Mouse (Mus musculus) mouse trophoblast stem cell (cell line): Measurements from ENCODE around the gene Gpr34.

Source experiments
- in situ Hi-C, 2 experiments: fragments of 300-500 bp; cut with MseI, MboI; formaldehyde crosslinking; loops; 2 replicates in 1 of 2; 3 replicates in 1 of 2; pipeline ENCODE4 v1.15.1; 2025

Gene Gpr34

DNA sequence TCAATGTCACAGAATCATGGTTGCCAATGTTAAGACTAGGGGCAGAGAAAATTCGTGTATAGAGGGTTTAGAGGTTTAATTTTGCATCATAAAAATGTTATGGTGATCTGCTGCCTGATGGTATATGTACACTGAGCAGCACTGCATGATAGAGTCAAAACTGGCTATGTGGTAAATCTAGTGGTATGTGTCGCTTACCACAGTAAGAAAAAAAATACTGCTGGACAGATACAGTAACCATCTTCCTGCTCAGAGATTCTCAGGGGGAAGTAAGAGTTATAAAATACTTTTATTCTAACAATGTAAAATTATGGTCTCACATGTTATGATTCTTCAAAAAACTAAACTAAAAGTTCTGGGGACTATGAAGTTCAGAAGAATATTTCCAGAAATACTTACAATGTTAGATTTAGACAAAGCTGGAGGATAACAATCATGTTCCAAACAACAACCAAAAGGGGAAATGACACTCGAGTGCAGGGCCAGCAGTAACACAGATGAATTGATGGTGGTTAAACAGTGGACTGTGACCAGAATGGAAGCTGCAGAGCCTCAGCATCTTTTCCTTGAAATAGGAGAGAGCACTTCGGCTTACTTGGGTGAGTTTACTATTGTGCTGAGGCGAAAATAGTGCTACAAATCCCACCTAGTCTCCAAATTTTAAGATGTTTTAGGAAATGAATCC lies at the start of gene Gpr34:
Gpr34 (plus strand) TSS at position 491 of the 685 bp plus-strand sequence.
- in situ Hi-C loops, result no loop called here

DNA sequence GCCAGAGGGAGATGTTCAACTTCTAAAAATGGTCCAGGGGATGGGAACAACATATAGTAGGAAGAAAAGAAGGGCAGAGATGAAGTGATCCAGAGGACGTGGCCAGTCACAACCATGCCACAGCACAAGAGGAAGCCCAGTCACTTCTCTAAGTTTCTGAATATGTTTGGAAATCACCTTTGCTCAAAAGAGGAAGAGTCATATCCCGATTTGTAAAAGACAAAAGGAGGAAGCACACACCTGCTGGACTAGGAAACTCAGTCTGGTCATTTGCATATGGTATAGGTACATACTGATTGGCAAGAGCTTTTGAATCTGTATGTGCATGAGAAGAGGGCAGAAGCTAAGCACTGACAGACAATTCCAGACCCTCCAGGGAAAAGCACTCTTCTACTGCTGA lies 32.5 kb upstream of the Gpr34 start:
- in situ Hi-C loops, result no loop called here

DNA sequence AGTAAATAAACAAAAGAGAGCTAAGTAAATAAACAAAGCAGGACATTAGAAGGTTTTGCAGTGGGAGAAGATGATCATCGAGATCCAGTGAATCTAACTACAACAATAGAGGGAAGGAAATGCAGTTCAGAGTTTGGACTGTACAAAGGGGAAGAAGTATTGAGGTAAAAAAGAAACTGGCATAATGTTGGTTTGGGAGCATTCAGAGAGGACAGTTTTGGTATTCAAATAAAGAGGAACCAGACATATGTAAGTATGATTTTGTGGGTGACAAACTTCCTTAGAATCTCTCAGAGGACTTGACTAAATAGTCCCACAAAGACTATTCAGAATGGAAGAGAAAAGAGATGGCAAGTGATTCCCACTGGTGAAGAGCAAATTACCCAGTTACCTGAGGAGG lies 31.9 kb upstream of the Gpr34 start:
- in situ Hi-C loops, result no loop called here

DNA sequence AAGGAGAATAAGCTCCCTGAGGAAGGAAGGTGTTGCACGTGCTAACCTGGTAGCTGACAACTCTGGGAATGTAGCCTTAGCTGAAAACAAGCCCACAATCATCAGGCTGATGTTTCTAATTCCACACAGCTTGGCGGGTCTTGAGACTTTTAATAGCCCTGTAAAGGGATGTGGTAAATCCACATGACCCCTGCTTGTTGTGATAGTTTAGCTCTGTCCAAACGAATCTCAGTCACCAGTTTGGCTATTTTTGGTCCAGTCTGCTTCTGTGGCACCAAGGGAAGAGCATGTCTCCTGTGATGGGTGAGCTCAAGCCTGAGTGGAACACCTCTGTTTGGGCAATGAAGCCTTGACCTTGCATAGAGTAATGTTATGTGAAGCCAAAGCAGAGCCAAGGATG lies 25.1 kb upstream of the Gpr34 start:
- in situ Hi-C loops, result no loop called here

DNA sequence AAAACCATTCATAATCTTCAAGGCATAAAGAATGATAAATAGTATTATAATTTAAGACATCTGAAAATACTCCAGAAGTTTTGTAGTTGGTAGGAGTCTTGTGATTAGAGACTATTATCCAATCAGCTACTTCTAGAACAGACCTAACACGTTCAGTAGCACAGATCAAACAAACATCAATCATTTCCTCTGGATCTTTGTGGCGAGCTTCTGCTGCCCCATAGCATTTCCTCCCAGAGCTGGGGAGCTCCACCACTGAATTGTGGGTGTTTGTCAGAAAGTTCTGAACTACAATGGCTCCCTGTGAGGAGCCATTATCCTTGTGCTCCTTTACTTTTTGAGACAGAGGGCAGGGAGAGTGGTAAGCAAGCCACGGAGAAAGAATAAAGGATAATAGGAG lies 24.1 kb upstream of the Gpr34 start:
- in situ Hi-C loops, result no loop called here

DNA sequence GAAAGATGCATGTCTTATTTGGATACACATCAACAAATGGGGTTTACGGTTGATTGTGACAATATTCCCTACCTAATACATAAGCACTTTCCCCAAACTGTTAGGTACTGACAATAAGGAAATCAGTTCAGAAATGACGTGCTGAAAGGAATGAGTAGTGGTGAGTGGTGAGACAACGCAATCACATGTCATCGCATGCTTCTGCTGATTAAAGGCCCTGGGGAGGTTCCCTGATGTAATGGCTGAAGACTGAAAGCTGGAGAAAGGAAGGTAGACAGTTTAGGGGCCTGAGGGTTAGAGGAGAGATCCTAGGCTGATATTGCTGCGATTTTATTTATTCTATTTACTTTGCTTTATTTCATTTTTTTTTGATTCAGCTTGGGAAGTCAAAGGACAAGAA lies 20.8 kb upstream of the Gpr34 start:
- in situ Hi-C loops, result no loop called here

DNA sequence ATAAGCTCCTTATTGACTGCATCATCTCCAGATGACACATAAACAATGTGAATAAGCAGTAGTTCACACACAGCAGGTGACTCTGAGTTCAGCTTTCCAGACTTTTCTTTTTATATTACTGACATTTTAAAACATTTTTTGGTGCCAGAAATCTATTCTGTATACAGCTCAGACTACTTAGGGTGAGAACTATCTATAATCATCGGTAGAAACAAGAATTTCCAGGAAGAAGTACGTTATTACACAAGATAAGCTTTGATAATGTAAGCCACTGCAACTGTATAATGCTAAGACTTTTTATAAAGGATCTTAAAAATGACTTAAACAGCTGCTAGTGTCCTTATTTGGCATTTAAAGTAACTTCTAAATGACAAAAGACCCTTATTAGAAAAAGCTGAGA lies 19.8 kb upstream of the Gpr34 start:
- in situ Hi-C loops, result no loop called here

DNA sequence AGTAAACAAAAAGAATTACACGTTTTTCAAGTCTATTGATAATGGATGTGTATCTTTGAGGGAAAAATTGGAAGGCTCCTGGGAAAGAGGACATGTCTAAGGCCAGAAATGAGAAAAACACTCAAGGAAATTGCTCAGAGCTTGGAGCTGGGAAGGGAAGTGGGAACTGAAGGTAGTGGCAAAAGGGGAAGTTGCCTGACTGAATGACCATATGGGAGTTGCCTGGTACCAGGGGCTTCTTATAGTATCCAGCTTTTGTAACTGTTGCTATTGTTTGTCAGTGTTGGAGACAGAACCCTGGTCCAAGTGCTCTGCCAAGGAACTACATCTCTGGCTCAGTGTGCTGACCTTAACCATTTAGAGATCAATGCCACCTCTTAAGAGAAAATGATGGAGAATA lies 15.2 kb upstream of the Gpr34 start:
- in situ Hi-C loops, result no loop called here

DNA sequence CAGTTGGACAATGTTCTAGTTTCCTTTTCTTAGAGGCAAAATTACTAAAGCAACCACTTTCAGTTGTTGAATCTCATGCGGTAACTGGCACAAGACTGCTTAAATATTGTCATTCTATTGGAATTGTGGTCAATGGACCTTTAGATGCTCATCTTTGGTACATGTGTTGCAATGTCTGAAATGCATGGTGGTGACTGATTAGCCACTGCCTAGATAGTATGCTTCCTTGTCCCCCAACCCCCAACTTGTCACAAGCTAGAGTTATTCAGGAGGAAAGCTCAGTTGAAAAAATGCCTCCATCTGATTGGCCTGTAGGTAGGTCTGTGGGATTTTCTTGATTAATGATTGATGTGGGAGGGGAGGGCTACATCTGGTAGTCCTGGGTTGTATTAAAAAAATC lies 14.6 kb upstream of the Gpr34 start:
- in situ Hi-C loops, result no loop called here

DNA sequence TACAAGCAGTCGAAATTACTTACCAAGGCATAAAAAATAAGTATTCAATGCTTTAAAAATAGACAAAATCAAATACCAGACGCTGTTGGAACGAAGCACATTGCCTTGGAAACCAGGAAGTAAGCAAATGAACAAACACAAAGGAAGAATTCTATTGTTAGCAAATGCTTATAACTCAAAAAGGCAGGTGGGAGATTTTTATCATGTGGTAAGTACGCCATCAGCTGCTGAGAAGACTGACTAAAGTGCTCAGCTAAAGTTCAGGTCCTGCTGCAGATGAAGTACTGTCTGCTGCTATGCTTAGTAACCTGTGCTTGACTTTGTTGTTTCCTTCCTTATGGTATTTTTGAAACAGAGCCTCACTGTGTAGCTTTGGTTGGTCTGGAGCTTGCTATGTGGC lies 13.4 kb upstream of the Gpr34 start:
- in situ Hi-C loops, result no loop called here

DNA sequence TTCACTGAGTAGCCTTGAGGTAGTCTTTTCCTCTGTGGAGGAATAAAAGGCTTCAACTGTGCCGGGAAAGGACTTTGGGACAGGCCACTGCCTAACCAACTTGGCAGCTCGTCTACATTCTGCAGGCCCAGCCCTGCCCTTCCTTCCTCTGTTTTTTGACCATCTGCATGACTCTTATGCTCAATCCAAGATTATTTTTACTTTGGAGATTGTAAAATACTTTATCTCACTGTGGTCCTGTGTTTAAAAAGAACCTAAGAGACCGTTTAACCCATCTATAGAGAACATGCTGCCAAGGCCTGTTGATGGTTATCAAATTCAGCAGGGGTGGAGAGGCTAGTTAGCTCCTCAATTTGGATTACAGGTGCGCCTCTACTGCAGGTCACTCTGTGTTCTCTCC lies 10.4 kb upstream of the Gpr34 start:
- in situ Hi-C loops, result no loop called here

DNA sequence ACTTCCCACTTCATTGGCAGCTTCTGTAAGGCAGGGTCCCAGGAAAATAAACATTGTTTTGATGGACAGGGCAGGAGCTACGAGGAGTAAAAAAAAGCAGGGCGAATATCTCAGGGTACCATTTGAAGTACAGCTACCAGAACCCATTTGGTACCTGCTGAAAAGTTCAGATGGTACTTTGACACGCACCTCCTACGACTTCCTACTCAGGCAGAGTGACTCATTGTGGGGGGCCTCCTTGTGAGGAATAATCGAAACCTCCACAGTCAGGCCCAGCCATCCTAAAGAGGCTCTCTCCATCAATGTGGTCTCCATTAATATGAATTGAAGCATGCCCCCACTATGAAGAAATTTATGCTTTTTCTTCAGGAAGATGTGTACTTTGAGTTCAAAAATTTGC lies 9.2 kb upstream of the Gpr34 start:
- in situ Hi-C loops, result no loop called here

DNA sequence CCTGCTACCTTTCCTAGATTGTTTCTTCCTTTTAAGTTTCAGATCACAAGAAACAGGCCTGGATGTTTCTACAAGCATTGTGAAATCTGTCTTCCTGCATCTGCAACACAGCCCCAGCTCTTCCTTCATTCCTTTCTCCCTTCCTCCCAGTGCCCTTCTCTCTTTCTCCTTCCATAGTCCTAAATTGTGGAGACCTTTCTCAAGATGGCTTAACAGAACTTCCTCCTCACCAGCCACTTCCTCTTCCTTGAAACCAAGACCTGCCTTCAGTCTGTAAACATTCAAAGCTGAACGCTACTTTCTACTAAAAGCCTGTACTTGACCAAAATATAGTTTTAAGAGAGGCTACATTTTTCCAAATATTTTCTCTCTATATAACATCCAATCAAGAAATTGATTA lies 4.5 kb downstream of the Gpr34 start:
- in situ Hi-C loops, result no loop called here

DNA sequence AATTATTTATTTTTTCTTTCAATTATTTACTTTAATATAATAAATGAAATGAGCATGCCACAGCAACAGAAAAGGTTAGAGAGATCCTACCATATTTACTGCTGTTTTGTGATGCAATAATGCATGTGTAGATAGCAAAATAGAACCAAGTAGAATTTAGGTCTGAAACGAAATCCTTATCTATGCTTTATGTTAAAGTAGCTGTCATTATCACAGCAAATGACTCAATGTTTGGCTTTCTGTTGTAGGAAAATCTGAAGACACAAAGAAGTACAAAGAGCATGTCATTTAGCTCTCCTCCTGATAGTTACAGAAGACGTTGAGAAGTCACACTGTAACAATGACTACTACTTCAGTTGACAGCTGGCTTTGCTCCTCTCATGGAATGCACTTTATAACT lies 7.0 kb downstream of the Gpr34 start:
- in situ Hi-C loops, result no loop called here

DNA sequence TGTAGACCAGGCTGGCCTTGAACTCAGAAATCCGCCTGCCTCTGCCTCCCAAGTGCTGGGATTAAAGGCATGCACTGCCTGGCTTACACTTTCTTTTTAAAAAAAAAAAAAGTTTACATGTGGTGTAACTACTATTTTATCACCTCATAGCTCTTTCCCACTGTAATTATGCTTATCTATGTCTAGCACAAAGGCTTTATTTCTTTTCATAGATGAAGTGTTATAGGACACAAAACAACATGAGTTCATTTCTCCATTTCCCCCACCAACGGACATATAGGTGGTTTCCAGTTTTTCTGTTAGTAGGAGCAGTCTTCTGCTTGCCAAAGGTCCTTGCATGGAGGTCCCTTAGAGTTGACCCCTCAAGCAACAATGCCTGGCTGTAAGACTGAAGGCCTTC lies 20.0 kb downstream of the Gpr34 start:
- in situ Hi-C loops, result loop anchor here (25.0 kb wide), 1 partner anchor 415 kb away; no protein-coding TSS in a partner anchor

DNA sequence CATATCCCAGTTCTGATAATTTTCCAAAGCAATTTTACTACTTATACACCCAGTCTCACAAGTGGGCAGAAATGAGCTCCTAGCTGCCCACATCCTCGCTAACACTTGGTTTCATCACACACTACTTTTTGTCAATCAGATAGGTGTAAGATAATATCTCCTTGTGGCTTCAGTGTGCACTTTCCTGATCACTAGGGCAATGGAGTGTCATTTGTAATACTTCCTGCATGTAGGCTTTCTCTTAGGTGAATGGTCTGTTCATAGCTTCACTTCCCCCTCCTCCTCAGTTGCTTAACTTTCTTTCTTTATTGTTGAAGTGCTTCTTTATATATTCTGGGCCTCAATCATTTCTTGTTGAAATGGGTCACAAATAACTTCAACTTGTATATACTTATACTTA lies 20.4 kb downstream of the Gpr34 start:
- in situ Hi-C loops, result loop anchor here (25.0 kb wide), 1 partner anchor 415 kb away; no protein-coding TSS in a partner anchor

DNA sequence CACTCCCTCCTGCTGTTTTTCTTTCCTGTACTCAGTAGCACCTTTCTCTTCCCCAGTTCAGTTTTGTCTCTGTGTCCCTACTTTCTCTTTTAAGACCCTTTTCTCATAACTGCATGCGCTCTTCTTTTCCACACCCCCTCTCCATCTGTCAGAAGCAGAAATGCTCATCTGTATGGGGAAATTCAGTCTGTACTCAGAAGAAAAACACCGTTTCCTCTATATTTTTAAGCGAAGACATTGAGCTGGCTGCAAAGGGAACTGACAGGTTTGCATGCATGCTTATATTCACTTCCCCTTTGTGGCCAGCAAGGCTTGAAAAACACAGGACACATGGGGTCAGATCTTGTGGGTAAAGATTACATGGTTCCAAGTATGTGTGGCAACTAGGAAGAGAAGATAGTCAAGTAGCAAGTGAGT lies 23.1 kb downstream of the Gpr34 start:
- in situ Hi-C loops, result loop anchor here (25.0 kb wide), 1 partner anchor 418 kb away; no protein-coding TSS in a partner anchor

DNA sequence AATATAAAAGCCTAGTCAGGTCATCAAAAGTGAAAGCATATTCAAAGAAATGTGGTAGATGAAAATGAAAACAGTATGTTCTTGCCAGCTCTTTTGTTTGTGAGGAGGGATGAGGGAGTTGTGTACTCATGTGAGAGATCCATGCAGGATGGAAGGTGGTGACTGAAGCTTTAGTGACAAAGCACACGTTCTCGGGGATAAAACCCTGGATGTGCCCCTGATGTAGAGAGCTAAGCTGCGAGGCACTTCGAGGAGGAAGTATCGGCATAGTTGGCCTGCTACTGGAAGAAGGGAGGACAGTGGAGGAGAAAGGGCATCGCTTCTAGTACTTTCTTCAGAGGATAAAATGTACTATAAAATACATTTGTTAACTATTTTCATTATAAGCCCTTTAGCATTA lies 24.0 kb downstream of the Gpr34 start:
- in situ Hi-C loops, result loop anchor here (25.0 kb wide), 1 partner anchor 419 kb away; no protein-coding TSS in a partner anchor

DNA sequence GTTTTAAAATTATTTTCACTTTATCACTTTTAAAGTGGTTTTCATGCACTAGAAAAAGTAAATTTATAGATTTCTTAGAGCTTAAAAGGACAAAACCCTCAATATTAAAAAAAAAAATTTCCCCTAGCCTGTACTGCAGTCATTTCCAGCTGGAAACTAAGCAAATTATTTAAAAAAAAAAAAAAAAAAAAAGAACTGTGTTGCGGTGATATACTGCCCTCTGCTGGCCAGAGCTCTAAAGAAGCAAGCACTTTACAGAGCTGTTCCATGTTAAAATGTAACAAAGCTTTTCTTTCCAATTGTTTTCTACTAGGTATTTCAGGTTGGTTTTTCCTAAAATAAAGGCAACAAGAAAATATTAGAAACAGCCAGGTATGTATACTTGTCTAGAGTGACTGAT lies 24.8 kb downstream of the Gpr34 start:
- in situ Hi-C loops, result loop anchor here (25.0 kb wide), 1 partner anchor 419 kb away; no protein-coding TSS in a partner anchor

DNA sequence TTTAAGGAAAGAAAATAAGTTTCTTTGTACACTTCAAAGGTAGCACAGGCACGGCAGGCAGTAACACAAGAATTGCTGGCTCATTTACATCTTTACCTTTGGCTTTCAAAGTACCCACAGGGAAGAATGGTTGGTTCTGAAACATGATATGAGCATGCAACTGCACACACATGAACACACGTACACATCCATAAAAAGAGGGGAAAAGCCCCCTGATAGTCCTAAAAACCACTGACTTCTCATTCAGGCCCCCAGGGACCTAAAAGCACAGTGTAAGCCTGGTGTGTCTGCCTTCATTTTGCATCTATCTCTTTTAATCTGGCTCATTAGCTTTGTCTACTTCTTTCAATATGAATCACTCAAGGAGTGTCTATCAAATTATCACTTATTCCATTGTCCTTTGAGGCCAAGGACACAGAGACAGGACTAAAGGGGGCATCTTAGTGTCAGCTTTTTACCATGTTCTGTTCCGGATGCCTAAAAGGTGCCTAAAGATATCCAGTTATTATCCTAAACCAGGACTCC lies 26.8 kb downstream of the Gpr34 start:
- in situ Hi-C loops, result loop anchor here (25.0 kb wide), 1 partner anchor 421 kb away; no protein-coding TSS in a partner anchor

DNA sequence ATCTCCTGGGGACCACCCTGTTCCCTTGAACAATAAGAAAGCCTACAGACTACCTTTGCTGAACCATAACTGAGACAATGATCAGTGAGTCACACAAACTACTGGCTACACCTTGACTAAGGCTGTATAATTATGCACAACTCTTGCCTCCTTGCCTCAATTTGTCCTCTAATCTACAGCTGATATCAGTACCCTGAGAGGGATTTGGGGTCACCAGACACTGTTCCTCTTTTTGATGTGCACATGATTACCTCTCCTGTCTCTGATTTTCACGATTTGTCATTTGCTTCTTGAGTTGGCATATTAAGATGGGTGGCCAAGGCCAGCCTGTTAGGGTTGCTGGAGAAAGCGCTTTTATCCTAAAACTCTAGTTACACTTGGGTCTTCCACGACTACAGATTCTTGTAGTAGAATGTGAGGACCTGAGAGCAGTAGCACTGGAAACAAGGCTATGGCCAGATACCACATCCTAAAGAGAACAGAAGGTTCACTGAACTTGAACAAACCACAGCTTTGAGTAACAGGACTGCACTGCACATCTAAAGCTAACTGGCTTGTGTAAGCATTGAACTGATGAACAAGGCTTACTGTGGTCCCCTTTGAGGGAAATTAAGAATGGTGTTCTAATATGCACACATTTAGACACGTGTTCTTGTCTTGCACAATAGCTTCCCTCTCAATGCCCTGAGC lies 27.5 kb downstream of the Gpr34 start:
- in situ Hi-C loops, result loop anchor here (25.0 kb wide), 1 partner anchor 422 kb away; no protein-coding TSS in a partner anchor

DNA sequence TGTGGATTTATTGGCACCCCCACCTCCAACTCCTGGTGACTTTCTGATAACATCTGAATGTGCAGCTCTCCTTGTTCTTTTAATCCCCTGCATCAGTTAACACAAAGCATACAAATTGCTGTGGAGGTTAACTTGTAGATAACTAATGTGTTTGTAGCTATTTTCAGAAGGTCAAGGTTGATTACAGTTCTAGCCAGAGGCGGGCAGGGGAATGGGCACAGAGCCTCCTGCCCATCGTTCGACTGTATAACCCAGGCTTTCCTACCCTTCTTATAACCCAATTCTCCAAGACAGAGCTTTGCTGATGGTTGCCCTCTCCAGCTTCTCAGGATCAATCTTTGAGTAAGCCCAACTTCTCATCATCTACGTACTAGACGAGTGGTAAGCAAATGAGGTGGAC lies 29.2 kb downstream of the Gpr34 start, which contains the start of gene Gpr82:
Gpr82 (plus strand) TSS at position 301 of the 400 bp plus-strand sequence.
- in situ Hi-C loops, result loop anchor here (25.0 kb wide), 1 partner anchor 424 kb away; no protein-coding TSS in a partner anchor

DNA sequence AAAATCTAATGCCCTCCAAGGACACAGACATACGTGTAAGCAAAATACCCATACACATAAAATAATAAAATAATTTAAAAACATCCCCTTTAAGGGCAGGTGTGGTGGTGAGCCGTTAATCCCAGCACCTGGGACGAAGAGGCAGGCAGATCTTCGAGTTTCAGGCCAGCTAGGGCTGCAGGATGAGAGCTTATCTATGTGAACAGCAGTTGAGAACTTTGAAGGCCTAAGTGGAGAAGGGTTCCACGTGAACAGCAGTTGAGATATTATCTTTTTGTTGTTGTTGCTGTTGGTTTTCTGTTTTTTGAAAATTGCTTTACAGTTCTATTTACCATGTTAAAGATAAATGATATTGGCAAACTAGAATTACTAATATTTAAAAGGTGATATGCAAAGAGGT lies 37.0 kb downstream of the Gpr34 start:
- in situ Hi-C loops, result loop anchor here (25.0 kb wide), 1 partner anchor 432 kb away; no protein-coding TSS in a partner anchor
